Mouse (Mus musculus) T-cell, adult 2 months (primary cell): ENCODE measurements around the gene Rplp1.
A peak's percentile ranks its signal among the peaks of the same experiment; 100 is the strongest.

Experiments
- DNase-seq: peaks from one replicate; pipeline ENCODE4 v3.0.0; 2022; ENCODE audit warnings: low spot score

Gene Rplp1

GRCm38 (mm10) chr9:61911300-61912128, 2.8 kb downstream of the Rplp1 start:
- DNase-seq: no peak

- DNase-seq: peak; percentile 22
These were observed 3.7 kb downstream of the Rplp1 start for GRCm38 (mm10) chr9:61910526-61911256.

- no peak for DNase-seq
These were observed 4.7 kb downstream of the Rplp1 start for GRCm38 (mm10) chr9:61909633-61910032.

- no peak for DNase-seq
These were observed 5.4 kb downstream of the Rplp1 start for GRCm38 (mm10) chr9:61908832-61909407.

GRCm38 (mm10) chr9:61908341-61908740, 6.0 kb downstream of the Rplp1 start:
- no peak for DNase-seq

GRCm38 (mm10) chr9:61907621-61908295, 6.6 kb downstream of the Rplp1 start:
- DNase-seq: no peak

GRCm38 (mm10) chr9:61906912-61907311, 7.4 kb downstream of the Rplp1 start:
- peak; percentile 47 for DNase-seq

GRCm38 (mm10) chr9:61905576-61905975, 8.8 kb downstream of the Rplp1 start:
- no peak for DNase-seq

- no peak for DNase-seq
These were observed 10.1 kb downstream of the Rplp1 start for GRCm38 (mm10) chr9:61904201-61904600.

- no peak for DNase-seq
These were observed 11.9 kb downstream of the Rplp1 start for GRCm38 (mm10) chr9:61902445-61902844.

GRCm38 (mm10) chr9:61901574-61901973, 12.8 kb downstream of the Rplp1 start:
- no peak for DNase-seq

- peak; percentile 64 for DNase-seq
These were observed 14.5 kb downstream of the Rplp1 start for GRCm38 (mm10) chr9:61899804-61900203.

- DNase-seq: peak; percentile 55
These were observed 15.9 kb downstream of the Rplp1 start for GRCm38 (mm10) chr9:61898401-61898800.

GRCm38 (mm10) chr9:61895014-61895413, 19.3 kb downstream of the Rplp1 start:
- DNase-seq: no peak

- DNase-seq: no peak
These were observed 24.5 kb downstream of the Rplp1 start for GRCm38 (mm10) chr9:61889855-61890254.

- DNase-seq: no peak
These were observed 26.5 kb downstream of the Rplp1 start for GRCm38 (mm10) chr9:61887661-61888379.

- no peak for DNase-seq
These were observed 28.4 kb downstream of the Rplp1 start for GRCm38 (mm10) chr9:61885964-61886363.

GRCm38 (mm10) chr9:61884936-61885335, 29.4 kb downstream of the Rplp1 start:
- DNase-seq: no peak

- no peak for DNase-seq
These were observed 30.0 kb downstream of the Rplp1 start for GRCm38 (mm10) chr9:61884375-61884774.

- peak; percentile 30 for DNase-seq
These were observed 32.2 kb downstream of the Rplp1 start for GRCm38 (mm10) chr9:61882179-61882578.

- peak; percentile 32 for DNase-seq
These were observed 35.5 kb downstream of the Rplp1 start for GRCm38 (mm10) chr9:61878889-61879288.
